ENCODE assay signal across 8 mouse cellular contexts in the genomic region with DNA sequence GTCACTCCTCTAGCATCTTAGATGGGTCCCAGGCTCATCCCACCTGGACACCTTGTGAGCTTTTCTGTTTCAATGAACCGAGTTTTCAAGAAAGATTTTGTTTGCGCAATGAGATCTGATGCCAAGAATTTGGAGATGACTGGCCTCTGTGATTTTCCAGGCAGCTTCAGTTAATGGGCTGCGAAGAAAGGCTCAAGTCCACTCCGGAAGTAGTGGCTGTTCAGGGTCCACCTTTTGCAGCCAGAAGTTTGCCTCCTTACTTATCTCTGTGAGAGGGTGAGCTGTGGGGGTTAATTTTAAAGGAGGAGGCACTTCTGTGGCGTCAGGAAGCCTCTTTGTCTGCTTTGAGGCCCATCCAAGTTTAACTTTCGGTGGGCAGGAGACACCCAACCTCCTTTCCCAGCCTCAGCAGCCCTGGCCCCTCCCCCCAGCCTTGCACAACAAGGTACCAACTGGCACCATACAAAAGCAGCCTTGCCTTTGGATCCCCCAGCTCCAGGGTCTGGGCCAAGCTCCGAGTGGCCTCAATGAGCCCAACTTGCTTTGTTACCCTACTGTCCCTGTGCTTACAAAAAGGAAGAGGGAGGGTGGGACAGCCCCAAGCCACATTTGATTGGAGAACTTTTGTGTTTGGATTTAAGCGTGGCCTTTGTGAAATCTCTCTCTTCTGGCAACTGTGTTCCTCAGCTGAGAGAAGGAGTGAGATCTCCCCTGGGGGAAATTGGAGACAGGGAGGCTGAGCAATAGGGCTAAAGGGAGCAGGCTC.
DNase-seq lines count a peak whose midpoint lies in the region; ATAC-seq and TF ChIP-seq lines count a peak whose summit lies in the region.

No protein-coding gene starts in this region.

- 48% methylated on average over 8 of the region's 8 CpGs for WGBS in liver, embryonic 11.5 days
- 32% methylated on average over 8 of the region's 8 CpGs for WGBS in forebrain, postnatal 0 days
- WGBS in midbrain, embryonic 14.5 days = 47% methylated on average over 8 of the region's 8 CpGs

- no peak overlapping the region for H3K27ac ChIP-seq in liver, embryonic 11.5 days (ENCODE audit: low read depth, low read length)
- no peak overlapping the region for H3K27ac ChIP-seq in forebrain, postnatal 0 days (ENCODE audit: low read depth, low read length)
- no peak overlapping the region for H3K27ac ChIP-seq in midbrain, embryonic 14.5 days (replicated peaks; ENCODE audit: low read depth, low read length)

- no peaks in the 10 kb centered on the region for H3K4me1 ChIP-seq in liver, embryonic 11.5 days (replicated peaks; ENCODE audit: control insufficient read depth, insufficient read depth, low read length)
- no peaks in the 10 kb centered on the region for H3K4me1 ChIP-seq in forebrain, postnatal 0 days (ENCODE audit: insufficient read depth)
- H3K4me1 ChIP-seq in midbrain, embryonic 14.5 days (ENCODE audit: control insufficient read depth, insufficient read depth, low read length) = no peaks in the 10 kb centered on the region

- ATAC-seq in liver, embryonic 11.5 days (replicated peaks; ENCODE audit: low FRiP score) = no peak
- peak; percentile 45; the same call in 1 of the 2 replicates for ATAC-seq in forebrain, postnatal 0 days
- no peak for ATAC-seq in midbrain, embryonic 14.5 days (ENCODE audit: low FRiP score, low TSS enrichment)

- no peaks in the 10 kb centered on the region for H3K27me3 ChIP-seq in liver, embryonic 11.5 days (replicated peaks; ENCODE audit: control insufficient read depth, insufficient read depth, low read length)
- H3K27me3 ChIP-seq in forebrain, postnatal 0 days (ENCODE audit: insufficient read depth, low read length) = no peaks in the 10 kb centered on the region
- H3K27me3 ChIP-seq in midbrain, embryonic 14.5 days (ENCODE audit: control insufficient read depth, insufficient read depth, low read length) = no peaks in the 10 kb centered on the region

- H3K4me2 ChIP-seq in liver, embryonic 11.5 days = no peak overlapping the region
- H3K4me2 ChIP-seq in forebrain, postnatal 0 days (ENCODE audit: low read depth) = no peak overlapping the region
- H3K4me2 ChIP-seq in midbrain, embryonic 14.5 days (ENCODE audit: low read length) = no peak overlapping the region

- DNase-seq in liver = peak; percentile 19
- DNase-seq in liver, embryonic 11.5 days (ENCODE audit: low spot score) = no peak
- DNase-seq in forebrain, postnatal 0 days = peak; percentile 17
- peak; percentile 94 for DNase-seq in kidney, adult 9 months
- DNase-seq in midbrain, embryonic 14.5 days = peak; percentile 30
- DNase-seq in urinary bladder, adult 2 months (ENCODE audit: low spot score) = no peak
- no peak for DNase-seq in frontal cortex, postnatal 14 days (ENCODE audit: low spot score in 2 of 2)
- no peak for DNase-seq in spleen, postnatal 14 days (ENCODE audit: low spot score in 2 of 2)

- H3K36me3 ChIP-seq in liver, embryonic 11.5 days (ENCODE audit: control insufficient read depth, insufficient read depth, low read length) = no peaks in the 10 kb centered on the region
- no peaks in the 10 kb centered on the region for H3K36me3 ChIP-seq in forebrain, postnatal 0 days (ENCODE audit: insufficient read depth)
- no peaks in the 10 kb centered on the region for H3K36me3 ChIP-seq in midbrain, embryonic 14.5 days (ENCODE audit: control insufficient read depth, insufficient read depth, low read length)

- TF ChIP-seq CTCF in forebrain, postnatal 0 days (IDR thresholded peaks at IDR 0.05; ENCODE audit: low read depth) = no peak

- H3K9me3 ChIP-seq in liver, embryonic 11.5 days (ENCODE audit: control insufficient read depth, low read length) = no peaks in the 10 kb centered on the region
- no peaks in the 10 kb centered on the region for H3K9me3 ChIP-seq in forebrain, postnatal 0 days (ENCODE audit: low read length)
- H3K9me3 ChIP-seq in midbrain, embryonic 14.5 days (ENCODE audit: control insufficient read depth, low read length) = no peaks in the 10 kb centered on the region

- no peak overlapping the region for H3K4me3 ChIP-seq in liver, embryonic 11.5 days (ENCODE audit: low read depth, low read length)
- H3K4me3 ChIP-seq in forebrain, postnatal 0 days (ENCODE audit: low read depth, low read length) = no peak overlapping the region
- H3K4me3 ChIP-seq in midbrain, embryonic 14.5 days (replicated peaks; ENCODE audit: low read depth, low read length) = no peak overlapping the region

- no peak overlapping the region for H3K9ac ChIP-seq in liver, embryonic 11.5 days (ENCODE audit: low read depth, low read length)
- no peak overlapping the region for H3K9ac ChIP-seq in forebrain, postnatal 0 days
- no peak overlapping the region for H3K9ac ChIP-seq in midbrain, embryonic 14.5 days (replicated peaks; ENCODE audit: low read length)

Comparison
In these comparisons a context has a peak if more than half of its experiments do, and no peak if none do; other contexts are left out.
1. DNase-seq: peak in liver (single experiment), forebrain, postnatal 0 days (single experiment), kidney, adult 9 months (single experiment) and midbrain, embryonic 14.5 days (single experiment); none in liver, embryonic 11.5 days (single experiment), urinary bladder, adult 2 months (single experiment), frontal cortex, postnatal 14 days (0 of 2) and spleen, postnatal 14 days (0 of 2).